Mouse (Mus musculus): ENCODE measurements at regions not wholly inside any gene's neighbourhood (a gene's known extent, or its start where the extent isn't known, plus 50 kb on each side); places are given as distances from the start of the nearest gene placed in this dataset.

GRCm38 (mm10) chr15:97125836-97126822 lies 70.4 kb upstream of the Slc38a4 start:
- DNase-seq (ENCODE audit: low read depth): no peak

GRCm38 (mm10) chr15:97122263-97122662 lies 66.5 kb upstream of the Slc38a4 start:
- no peak for DNase-seq (ENCODE audit: low read depth)

DNA sequence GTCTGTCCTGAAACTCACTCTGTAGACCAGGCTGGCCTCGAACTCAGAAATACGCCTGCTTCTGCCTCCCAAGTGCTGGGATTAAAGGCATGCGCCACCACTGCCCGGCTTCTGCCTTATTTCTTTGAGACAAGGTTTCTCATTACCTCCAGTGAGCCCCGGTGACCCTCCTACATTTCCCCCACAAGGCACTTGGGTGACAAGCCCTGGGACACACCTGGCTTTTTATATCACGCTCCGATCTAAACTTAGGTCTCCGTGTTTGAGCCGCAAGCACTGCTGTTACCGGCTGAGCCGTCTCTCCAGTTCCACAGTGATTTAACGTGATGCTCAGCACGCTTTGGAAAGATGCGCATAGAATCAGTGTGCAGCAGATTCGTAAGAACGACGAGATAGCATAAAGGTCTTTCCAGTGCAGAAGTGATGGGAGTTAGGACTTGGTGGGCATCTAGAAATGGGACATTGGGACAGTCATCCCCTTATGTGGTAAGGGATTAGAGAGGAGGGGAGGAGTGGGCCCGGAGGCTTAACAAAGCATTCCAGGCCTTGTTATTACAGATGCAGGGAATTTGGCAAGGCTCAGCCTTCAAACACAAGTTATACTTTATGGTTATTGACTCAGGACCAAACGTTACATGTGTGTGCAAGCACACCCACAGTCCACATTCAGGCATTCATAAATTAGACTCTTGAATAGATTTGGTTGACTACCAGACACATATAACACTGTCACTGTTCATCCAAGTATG lies 56.9 kb upstream of the Slc38a4 start:
- no peak for DNase-seq (ENCODE audit: low read depth)

DNA sequence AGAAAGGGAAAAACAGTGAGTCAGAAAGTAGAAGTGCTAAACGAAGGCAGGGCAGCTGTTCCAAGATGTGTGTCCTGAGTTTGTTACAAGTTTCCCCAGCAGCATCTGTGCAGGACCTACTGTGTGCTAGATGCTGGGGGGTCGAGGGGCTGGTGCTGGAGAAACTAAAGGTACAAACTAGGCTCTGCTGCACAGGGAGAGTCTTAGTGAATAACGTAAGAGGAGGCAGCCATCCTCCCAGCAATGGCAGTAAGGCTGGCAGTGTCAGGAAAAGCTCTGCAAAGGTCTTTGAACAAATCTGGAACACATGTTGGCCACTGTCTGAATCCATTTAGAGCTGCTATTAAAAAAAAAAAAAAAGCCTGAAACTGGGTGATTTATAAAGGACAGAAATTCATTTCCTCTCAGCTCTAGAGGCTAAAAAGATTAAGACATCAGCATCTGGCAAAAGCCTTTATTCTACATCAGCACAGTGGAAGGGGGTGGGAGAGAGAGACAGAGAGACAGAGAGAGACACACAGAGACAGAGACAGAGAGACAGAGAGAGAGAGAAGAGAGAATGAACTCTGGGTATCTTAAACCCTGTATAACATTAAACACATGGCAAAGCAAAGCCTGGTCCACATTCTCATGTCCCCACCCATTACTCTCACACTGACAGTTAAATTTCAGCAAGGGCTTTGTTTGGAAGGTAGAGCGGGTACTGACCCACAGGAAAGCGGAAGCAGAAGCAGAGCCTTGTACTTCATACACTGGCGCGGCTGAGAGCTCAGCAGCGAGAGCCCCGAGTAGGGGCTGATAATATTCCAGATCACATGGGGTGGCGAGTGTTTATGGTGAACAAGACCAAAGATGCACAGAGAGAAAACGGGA lies 55.8 kb upstream of the Slc38a4 start:
- DNase-seq (ENCODE audit: low read depth): no peak

DNA sequence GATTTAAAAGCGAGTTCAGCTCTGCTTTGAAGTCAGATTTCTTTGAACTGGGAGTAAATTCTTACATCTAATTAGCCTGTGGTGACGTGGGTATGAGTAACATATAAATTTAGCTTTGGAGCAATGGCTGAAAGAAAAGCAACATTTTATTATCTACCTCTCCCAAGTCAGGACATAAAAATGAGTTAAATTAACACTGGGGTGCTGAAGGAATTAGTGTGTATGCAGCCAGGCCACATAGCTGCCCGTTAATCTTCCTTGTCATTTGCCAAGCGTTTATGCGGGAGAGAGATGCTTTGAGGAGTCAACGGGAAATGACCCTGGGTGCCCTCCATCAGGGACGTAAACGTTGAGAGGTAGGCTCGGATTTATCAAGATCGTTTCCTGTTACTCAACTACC lies 52.0 kb upstream of the Slc38a4 start:
- DNase-seq (ENCODE audit: low read depth): no peak

DNA sequence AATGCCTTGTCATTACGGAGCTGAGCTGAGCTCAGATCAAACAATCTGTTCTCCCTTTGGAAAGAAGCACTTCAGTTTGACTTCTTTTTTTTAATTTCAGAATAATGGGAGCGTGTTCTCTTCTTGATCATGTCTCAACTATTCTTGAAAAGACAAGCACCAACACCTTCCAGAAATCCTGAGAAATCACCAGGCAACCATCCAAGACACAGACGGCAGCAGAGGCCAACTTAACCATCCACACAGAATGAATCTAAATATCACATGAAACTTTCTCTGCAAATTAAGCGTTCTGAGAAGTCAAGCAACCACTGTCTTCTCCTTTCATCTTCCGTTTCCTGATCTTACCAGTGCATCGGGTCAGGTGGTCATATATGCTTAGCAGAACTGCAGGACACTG lies 50.8 kb upstream of the Slc38a4 start:
- no peak for DNase-seq (ENCODE audit: low read depth)

Data from gonadal fat pad, adult 2 months (tissue).